Mouse (Mus musculus) embryonic fibroblast, embryonic 13.5 days (primary cell): ENCODE measurements at regions not wholly inside any gene's neighbourhood (a gene's known extent, or its start where the extent isn't known, plus 50 kb on each side); places are given as distances from the start of the nearest gene placed in this dataset.

Source experiments
- H3K27ac ChIP-seq: 2 replicates; pipeline ENCODE4 v1.5.1; 2012; ENCODE audit warnings: low read length, control low read depth, inconsistent platforms; ENCODE audit not compliant: insufficient read depth
- H3K4me1 ChIP-seq: 2 replicates; pipeline ENCODE4 v1.6.1; 2011; ENCODE audit warnings: low read length; ENCODE audit not compliant: control insufficient read depth, insufficient read depth
- H3K4me3 ChIP-seq: 2 replicates; pipeline ENCODE4 v1.5.1; 2011; ENCODE audit warnings: mild to moderate bottlenecking, control low read depth, low read length; ENCODE audit not compliant: insufficient read depth
- CTCF ChIP-seq: IDR thresholded peaks from 2 replicates; pipeline ENCODE4 v1.5.1; 2011; ENCODE audit warnings: mild to moderate bottlenecking, control low read depth, low read length, moderate library complexity, borderline replicate concordance; ENCODE audit not compliant: insufficient read depth
- POLR2A ChIP-seq: IDR thresholded peaks from 2 replicates; pipeline ENCODE4 v1.6.1; 2011; ENCODE audit warnings: low read depth, mild to moderate bottlenecking, control low read depth, low read length, moderate library complexity

DNA sequence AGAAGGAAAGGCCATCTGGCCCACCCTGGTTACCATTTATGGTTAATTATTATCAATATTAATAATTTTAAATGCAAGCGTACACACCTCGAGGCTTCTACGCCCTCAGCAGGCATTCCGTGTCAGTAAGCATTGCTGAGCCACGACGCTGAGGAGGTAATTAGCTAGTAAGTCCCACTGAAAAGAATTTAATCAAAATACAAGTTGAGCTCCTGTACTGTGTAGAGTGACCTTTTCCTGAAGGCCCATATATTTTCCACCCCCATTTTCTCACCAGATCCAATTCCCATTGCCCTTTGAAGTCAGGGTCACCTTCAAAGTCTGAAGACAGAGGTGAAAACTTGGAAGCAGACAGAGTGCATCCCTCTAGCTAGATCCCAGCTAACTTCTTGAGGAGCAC is 179.8 kb downstream of the Gxylt1 start:
- TF ChIP-seq CTCF (no peak), POLR2A (no peak)

DNA sequence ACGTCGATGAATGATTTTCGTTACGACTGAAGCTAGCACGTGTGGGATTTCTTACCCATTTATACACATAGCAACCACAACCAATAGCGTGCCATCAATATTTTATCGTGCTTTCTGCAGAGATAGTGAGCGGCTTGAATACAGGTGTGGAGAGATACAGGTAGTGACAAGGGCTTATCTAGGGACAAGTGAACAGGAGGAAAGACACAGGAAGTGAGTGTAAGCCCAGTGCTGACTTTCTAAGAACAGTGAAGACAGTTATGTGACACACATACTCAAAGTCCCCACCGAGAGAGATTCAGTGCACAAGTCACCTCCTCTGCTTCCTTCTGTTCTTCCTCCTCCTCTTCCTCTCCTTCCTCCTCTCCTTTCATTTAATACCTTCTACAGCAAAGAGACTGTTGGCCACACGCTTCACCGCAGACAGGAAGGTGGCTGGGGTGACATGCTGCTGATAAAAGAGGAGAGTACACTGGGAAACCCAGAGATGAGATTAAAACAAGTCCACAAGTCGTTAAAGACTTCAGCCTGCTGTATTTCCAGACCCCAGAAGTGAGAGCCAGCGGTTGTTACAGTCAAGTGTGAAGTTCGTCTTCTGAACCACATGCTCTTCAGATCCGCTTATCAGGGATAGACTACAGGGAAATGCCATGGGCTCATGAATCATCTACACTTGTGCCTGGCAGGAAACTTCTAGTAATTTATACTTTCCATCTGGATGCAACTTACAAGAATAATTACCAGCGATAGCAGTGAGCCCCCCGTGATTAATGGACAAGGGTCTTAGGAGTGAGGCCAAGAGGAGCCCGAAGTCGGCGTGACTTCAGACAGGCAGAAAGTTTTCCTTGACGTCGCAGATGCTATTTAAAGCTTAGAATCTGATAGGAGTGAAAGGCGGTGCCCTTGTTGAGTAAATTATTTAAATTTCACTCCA is 180.5 kb downstream of the Gxylt1 start:
- Histone ChIP-seq H3K4me3 (no peak overlapping the region), H3K4me1 (no peaks in the 10 kb centered on the region), H3K27ac (no peak overlapping the region)
- TF ChIP-seq POLR2A (no peak), CTCF (no peak)

More for the DNA sequence above, 179.8 kb downstream of the Gxylt1 start:
- no peak overlapping the region for H3K27ac ChIP-seq
- no peaks in the 10 kb centered on the region for H3K4me1 ChIP-seq
- no peak overlapping the region for H3K4me3 ChIP-seq

DNA sequence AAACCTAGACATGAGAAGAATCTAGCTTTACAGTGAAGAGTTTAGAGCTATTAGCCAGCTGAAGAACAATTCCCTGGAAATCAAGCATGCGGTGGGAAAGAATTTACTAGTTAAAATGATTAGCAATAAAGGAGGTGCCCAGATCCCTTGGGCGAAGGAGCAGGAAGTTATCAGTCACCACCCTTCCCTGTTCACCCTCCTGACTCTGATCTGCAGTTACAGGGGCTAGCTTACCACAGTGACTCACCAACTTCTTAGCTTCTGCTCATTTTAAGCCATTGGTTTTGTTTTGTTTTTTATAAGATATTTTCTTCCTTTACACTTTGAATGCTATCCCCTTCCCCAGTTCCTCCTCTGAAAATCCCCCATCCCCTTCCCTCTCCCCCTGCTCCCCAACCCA is 183.6 kb downstream of the Gxylt1 start:
- no peak overlapping the region for H3K27ac ChIP-seq
- H3K4me1 ChIP-seq = no peaks in the 10 kb centered on the region
- no peak overlapping the region for H3K4me3 ChIP-seq
- TF ChIP-seq CTCF = no peak
- no peak for TF ChIP-seq POLR2A

- Histone ChIP-seq H3K4me3 (no peak overlapping the region), H3K27ac (no peak overlapping the region), H3K4me1 (no peaks in the 10 kb centered on the region)
- TF ChIP-seq CTCF = peak; percentile 31; the same call in 1 of the 2 replicates
- no peak for TF ChIP-seq POLR2A
Observed at GRCm38 (mm10) chr15:93089347-93089746, 185.6 kb downstream of the Gxylt1 start.

- H3K27ac ChIP-seq = no peak overlapping the region
- TF ChIP-seq POLR2A = no peak
- no peak for TF ChIP-seq CTCF
- H3K4me3 ChIP-seq = no peak overlapping the region
- no peaks in the 10 kb centered on the region for H3K4me1 ChIP-seq
Observed at GRCm38 (mm10) chr15:93084967-93085617, 189.9 kb downstream of the Gxylt1 start.

DNA sequence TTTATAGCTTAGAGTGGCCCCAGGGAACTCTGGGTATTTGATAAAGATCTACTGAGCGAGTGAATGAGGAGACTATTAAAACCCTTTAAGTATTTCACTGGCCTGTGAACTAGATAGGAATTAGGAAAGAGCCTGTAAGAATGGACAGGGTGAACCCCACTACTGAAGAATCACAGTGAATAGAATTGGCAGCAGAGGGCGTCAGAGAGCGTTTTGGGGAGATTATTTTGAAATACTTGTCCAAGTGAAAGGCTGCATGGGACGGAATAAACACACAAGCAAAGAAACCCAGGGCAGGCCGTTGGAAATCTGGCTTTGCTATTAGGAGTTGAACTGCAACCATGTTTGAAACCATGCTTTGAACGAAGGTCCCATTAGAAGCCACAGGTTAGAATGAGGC is 200.9 kb downstream of the Gxylt1 start:
- H3K27ac ChIP-seq = no peak overlapping the region
- TF ChIP-seq CTCF (no peak), POLR2A (no peak)

GRCm38 (mm10) chr15:93062213-93063131 is 212.5 kb downstream of the Gxylt1 start:
- no peak overlapping the region for H3K27ac ChIP-seq
- TF ChIP-seq POLR2A (no peak), CTCF (no peak)
- H3K4me1 ChIP-seq = no peaks in the 10 kb centered on the region
- no peak overlapping the region for H3K4me3 ChIP-seq

More for the DNA sequence above, 200.9 kb downstream of the Gxylt1 start:
- Histone ChIP-seq H3K4me3 (no peak overlapping the region), H3K4me1 (no peaks in the 10 kb centered on the region)

DNA sequence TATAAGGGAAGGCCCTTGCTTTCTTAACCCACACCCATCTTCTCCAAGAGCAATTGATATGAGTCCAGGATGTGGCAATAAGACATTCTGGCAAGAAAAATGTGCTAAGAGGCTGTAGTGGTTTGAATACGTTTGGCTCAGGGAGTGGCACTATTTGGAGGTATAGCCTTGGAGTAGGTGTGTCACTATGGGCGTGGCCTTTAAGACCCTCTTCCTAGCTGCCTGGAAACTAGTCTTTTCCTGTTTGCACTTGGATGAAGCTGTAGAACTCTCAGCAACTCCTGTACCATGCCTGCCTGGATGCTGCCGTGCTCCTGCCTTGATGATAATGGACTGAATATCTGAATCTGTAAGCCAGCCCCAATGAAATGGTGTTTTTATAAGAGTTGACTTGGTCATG is 221.5 kb downstream of the Gxylt1 start:
- TF ChIP-seq POLR2A = no peak
- no peak for TF ChIP-seq CTCF
- H3K4me3 ChIP-seq = no peak overlapping the region
- H3K27ac ChIP-seq = no peak overlapping the region
- no peaks in the 10 kb centered on the region for H3K4me1 ChIP-seq

DNA sequence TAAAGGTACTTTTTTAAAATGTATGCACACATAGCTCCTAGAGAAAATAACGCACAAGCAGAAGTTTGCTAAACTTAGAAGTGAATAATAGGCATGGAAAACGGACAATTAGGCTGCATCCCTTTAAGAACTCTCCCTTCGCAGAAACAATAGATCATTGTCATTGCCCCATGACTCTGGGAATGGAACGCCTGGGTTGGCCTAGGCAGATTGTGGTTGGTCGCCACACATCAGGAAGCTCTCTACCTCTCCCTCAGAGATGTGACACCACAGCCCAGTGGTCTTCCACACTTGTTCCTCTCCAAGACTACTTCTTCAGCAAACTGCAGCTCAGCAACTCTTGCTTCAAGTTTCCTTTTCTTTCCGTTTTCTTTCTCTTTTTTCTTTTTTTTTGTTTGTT is 247.8 kb downstream of the Gxylt1 start:
- TF ChIP-seq POLR2A (no peak), CTCF (no peak)
- H3K4me1 ChIP-seq = no peaks in the 10 kb centered on the region
- H3K4me3 ChIP-seq = no peak overlapping the region
- H3K27ac ChIP-seq = no peak overlapping the region
